Mouse (Mus musculus): ENCODE data around the gene Etl4. TPM values are rescaled to one million over a fixed set of nuclear protein-coding genes. Genes with fewer than 3 reads are reported as not detected.
A peak's percentile ranks its signal among the peaks of the same experiment; 100 is the strongest.

The Etl4 gene
- polyA plus RNA-seq, 1 experiment from 2014 or later = 38.0 TPM

GRCm38 (mm10) chr2:20336176-20336575 lies 426.6 kb downstream of the Etl4 start:
- 75% methylated on average over 6 of the region's 6 CpGs for WGBS
- H3K27me3 ChIP-seq (ENCODE audit: insufficient read depth, low read length) = no peaks in the 10 kb centered on the region
- H3K4me3 ChIP-seq (replicated peaks; ENCODE audit: low read depth, low read length) = no peak overlapping the region
- ATAC-seq (replicated peaks; ENCODE audit: low FRiP score, low read depth) (no peak), DNase-seq (ENCODE audit: low spot score) (no peak)
- no peak for TF ChIP-seq CTCF (IDR thresholded peaks at IDR 0.05; ENCODE audit: low read depth)
- peaks cover 7% of the 10 kb centered on the region; the same call in 1 of the 2 replicates for H3K4me1 ChIP-seq (replicated peaks; ENCODE audit: insufficient read depth, low read length)
- no peak overlapping the region for H3K27ac ChIP-seq
- H3K9me3 ChIP-seq (replicated peaks; ENCODE audit: low read length) = no peaks in the 10 kb centered on the region
- no peaks in the 10 kb centered on the region for H3K36me3 ChIP-seq (ENCODE audit: insufficient read depth, low read length)
- no peak overlapping the region for H3K4me2 ChIP-seq (ENCODE audit: low read length)
- H3K9ac ChIP-seq (ENCODE audit: low read depth, low read length) = no peak overlapping the region

DNA sequence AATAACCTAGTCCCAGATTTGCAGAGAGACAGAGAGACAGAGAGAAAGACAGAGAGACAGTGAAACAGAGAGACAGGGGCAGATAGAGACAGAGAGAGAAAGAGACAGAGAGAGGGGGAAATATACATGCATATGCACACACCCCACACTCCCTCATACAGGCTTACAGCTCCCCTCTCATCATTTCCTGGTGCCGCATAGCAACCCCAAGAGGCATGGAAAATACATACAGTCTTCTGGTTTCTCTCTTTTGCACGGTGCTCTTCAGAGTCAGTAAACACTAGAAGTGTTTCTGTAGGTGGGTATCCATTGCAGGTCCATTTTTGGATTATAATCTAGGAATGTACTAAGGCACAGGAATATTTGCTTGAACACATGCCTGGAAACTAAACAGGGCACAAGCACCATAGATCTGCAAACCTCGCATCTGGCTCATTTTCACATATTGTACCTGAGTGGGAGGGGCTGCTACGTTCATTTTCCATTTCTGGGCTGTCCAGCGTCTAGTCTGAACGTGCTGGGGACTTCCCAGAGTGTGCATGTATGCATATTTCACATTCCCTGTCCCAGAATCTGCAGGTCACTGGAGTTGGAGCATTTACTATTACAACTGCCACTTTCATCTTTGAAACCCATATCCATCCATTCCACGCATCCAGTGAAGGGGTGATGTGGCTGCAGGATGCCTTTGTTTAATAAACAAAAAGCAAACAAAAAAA lies 429.6 kb downstream of the Etl4 start:
- 50% methylated on average over 7 of the region's 7 CpGs for WGBS
- peak overlapping the region; percentile 25; the same call in 1 of the 2 replicates for H3K4me3 ChIP-seq (replicated peaks; ENCODE audit: low read depth, low read length)
- no peaks in the 10 kb centered on the region for H3K27me3 ChIP-seq (ENCODE audit: insufficient read depth, low read length)
- no peak overlapping the region for H3K9ac ChIP-seq (ENCODE audit: low read depth, low read length)
- TF ChIP-seq CTCF (IDR thresholded peaks at IDR 0.05; ENCODE audit: low read depth) = no peak
- DNase-seq (ENCODE audit: low spot score) (no peak), ATAC-seq (replicated peaks; ENCODE audit: low FRiP score, low read depth) (no peak)
- H3K4me2 ChIP-seq (ENCODE audit: low read length) = peak overlapping the region; percentile 55
- H3K4me1 ChIP-seq (replicated peaks; ENCODE audit: insufficient read depth, low read length) = peaks cover 7% of the 10 kb centered on the region; the same call in 1 of the 2 replicates
- H3K27ac ChIP-seq = no peak overlapping the region
- H3K9me3 ChIP-seq (replicated peaks; ENCODE audit: low read length) = no peaks in the 10 kb centered on the region
- no peaks in the 10 kb centered on the region for H3K36me3 ChIP-seq (ENCODE audit: insufficient read depth, low read length)

GRCm38 (mm10) chr2:20339919-20340318 lies 430.3 kb downstream of the Etl4 start:
- 0 out of 2 replicates have a peak, but pooled peaks have one; percentile 43 for ATAC-seq (replicated peaks; ENCODE audit: low FRiP score, low read depth)
- 8% methylated on average over 12 of the region's 12 CpGs for WGBS

DNA sequence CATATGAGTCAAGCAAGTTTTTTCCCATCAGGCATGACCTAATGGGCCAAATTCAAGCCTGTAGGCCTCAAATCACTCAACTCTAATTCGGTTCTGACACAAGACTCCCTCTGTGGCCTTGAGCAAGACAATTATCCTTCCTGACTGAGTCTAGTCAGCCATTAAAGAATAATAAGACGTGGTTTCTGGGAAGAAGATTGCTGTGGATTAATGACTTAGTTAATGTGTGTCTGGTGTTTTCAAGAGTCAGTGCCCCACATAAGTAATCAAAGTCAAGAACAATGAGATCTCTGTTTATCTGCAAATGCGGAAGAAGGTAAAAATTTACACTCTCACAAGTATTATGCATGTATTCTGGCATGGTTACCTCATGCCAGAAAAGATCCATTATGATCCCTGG lies 437.3 kb downstream of the Etl4 start:
- H3K36me3 ChIP-seq (ENCODE audit: insufficient read depth, low read length) = no peaks in the 10 kb centered on the region
- no peak overlapping the region for H3K27ac ChIP-seq
- no peak for TF ChIP-seq CTCF (IDR thresholded peaks at IDR 0.05; ENCODE audit: low read depth)
- H3K27me3 ChIP-seq (ENCODE audit: insufficient read depth, low read length) = no peaks in the 10 kb centered on the region
- no peak overlapping the region for H3K9ac ChIP-seq (ENCODE audit: low read depth, low read length)
- H3K9me3 ChIP-seq (replicated peaks; ENCODE audit: low read length) = no peaks in the 10 kb centered on the region
- ATAC-seq (replicated peaks; ENCODE audit: low FRiP score, low read depth) (no peak), DNase-seq (ENCODE audit: low spot score) (peak; percentile 29)
- WGBS = 32% methylated on average over 3 of the region's 3 CpGs
- no peak overlapping the region for H3K4me2 ChIP-seq (ENCODE audit: low read length)
- no peaks in the 10 kb centered on the region for H3K4me1 ChIP-seq (replicated peaks; ENCODE audit: insufficient read depth, low read length)
- H3K4me3 ChIP-seq (replicated peaks; ENCODE audit: low read depth, low read length) = no peak overlapping the region

More at GRCm38 (mm10) chr2:20339919-20340318, 430.3 kb downstream of the Etl4 start:
- Histone ChIP-seq H3K9me3 (replicated peaks; ENCODE audit: low read length) (no peaks in the 10 kb centered on the region), H3K4me3 (replicated peaks; ENCODE audit: low read depth, low read length) (peak overlapping the region; percentile 25), H3K9ac (ENCODE audit: low read depth, low read length) (0 out of 2 replicates have a peak overlapping the region, but pooled peaks have one; percentile 37), H3K27ac (peak overlapping the region; percentile 68), H3K4me2 (ENCODE audit: low read length) (peak overlapping the region; percentile 55), H3K27me3 (ENCODE audit: insufficient read depth, low read length) (no peaks in the 10 kb centered on the region), H3K36me3 (ENCODE audit: insufficient read depth, low read length) (no peaks in the 10 kb centered on the region), H3K4me1 (replicated peaks; ENCODE audit: insufficient read depth, low read length) (peaks cover 7% of the 10 kb centered on the region; the same call in 1 of the 2 replicates)
- no peak for TF ChIP-seq CTCF (IDR thresholded peaks at IDR 0.05; ENCODE audit: low read depth)
- peak; percentile 45 for DNase-seq (ENCODE audit: low spot score)

- ATAC-seq (replicated peaks; ENCODE audit: low FRiP score, low read depth) = peak; percentile 80
- no peak overlapping the region for H3K9ac ChIP-seq (ENCODE audit: low read depth, low read length)
- 64% methylated on average over 5 of the region's 5 CpGs for WGBS
- H3K27me3 ChIP-seq (ENCODE audit: insufficient read depth, low read length) = no peaks in the 10 kb centered on the region
- DNase-seq (ENCODE audit: low spot score) = peak; percentile 49
- H3K27ac ChIP-seq = no peak overlapping the region
- no peaks in the 10 kb centered on the region for H3K9me3 ChIP-seq (replicated peaks; ENCODE audit: low read length)
- H3K4me3 ChIP-seq (replicated peaks; ENCODE audit: low read depth, low read length) = no peak overlapping the region
- H3K4me2 ChIP-seq (ENCODE audit: low read length) = no peak overlapping the region
- H3K4me1 ChIP-seq (replicated peaks; ENCODE audit: insufficient read depth, low read length) = no peaks in the 10 kb centered on the region
- no peak for TF ChIP-seq CTCF (IDR thresholded peaks at IDR 0.05; ENCODE audit: low read depth)
- no peaks in the 10 kb centered on the region for H3K36me3 ChIP-seq (ENCODE audit: insufficient read depth, low read length)
Observed at GRCm38 (mm10) chr2:20349268-20349667, 439.7 kb downstream of the Etl4 start.

DNA sequence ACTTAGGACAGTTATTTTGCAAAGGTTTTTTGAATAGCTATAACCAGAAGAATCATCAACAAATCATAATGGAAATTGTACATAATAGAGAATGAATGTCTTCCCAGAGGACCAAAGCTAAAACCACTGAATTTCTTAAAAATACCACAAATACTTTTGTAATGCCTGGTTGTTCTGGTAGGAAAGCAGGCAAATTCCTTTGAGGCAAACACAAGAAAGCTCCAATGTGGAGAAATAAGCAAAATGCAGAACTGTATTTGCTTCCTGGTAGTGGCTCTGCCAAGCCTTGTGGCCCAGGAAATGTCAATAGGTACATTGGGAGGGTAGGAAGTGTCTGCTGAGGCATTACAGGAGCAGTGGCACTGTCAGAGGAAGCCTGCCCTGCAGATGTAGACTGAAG lies 443.2 kb downstream of the Etl4 start:
- Histone ChIP-seq H3K4me1 (replicated peaks; ENCODE audit: insufficient read depth, low read length) (no peaks in the 10 kb centered on the region), H3K27me3 (ENCODE audit: insufficient read depth, low read length) (no peaks in the 10 kb centered on the region), H3K4me3 (replicated peaks; ENCODE audit: low read depth, low read length) (no peak overlapping the region), H3K9ac (ENCODE audit: low read depth, low read length) (no peak overlapping the region), H3K27ac (no peak overlapping the region), H3K9me3 (replicated peaks; ENCODE audit: low read length) (no peaks in the 10 kb centered on the region), H3K4me2 (ENCODE audit: low read length) (no peak overlapping the region), H3K36me3 (ENCODE audit: insufficient read depth, low read length) (no peaks in the 10 kb centered on the region)
- ATAC-seq (replicated peaks; ENCODE audit: low FRiP score, low read depth) (no peak), DNase-seq (ENCODE audit: low spot score) (no peak)
- no peak for TF ChIP-seq CTCF (IDR thresholded peaks at IDR 0.05; ENCODE audit: low read depth)
